Mouse (Mus musculus) right cerebral cortex, adult 2 months (tissue): ENCODE data around the gene Hspa8.

Source experiments
- DNase-seq, 2 experiments: peaks; one replicate each; pipeline ENCODE4 v3.0.0; 2021 to 2022; ENCODE audit warnings: low spot score in 2 of 2

Hspa8 gene

GRCm38 (mm10) chr9:40808061-40808906 lies 7.5 kb downstream of the Hspa8 start:
- DNase-seq: no peak

- DNase-seq: no peak
Measured at GRCm38 (mm10) chr9:40808907-40809280, 8.1 kb downstream of the Hspa8 start.

GRCm38 (mm10) chr9:40811860-40812259 lies 11.1 kb downstream of the Hspa8 start:
- no peak for DNase-seq

GRCm38 (mm10) chr9:40814060-40814459 lies 13.3 kb downstream of the Hspa8 start:
- no peak for DNase-seq

- DNase-seq: no peak
Measured at GRCm38 (mm10) chr9:40817325-40818028, 16.7 kb downstream of the Hspa8 start.

GRCm38 (mm10) chr9:40825601-40826000 lies 24.8 kb downstream of the Hspa8 start:
- DNase-seq: no peak

- DNase-seq: no peak
Measured at GRCm38 (mm10) chr9:40827366-40827765, 26.6 kb downstream of the Hspa8 start.

- peak; percentile 85 to 86 for DNase-seq
Measured at GRCm38 (mm10) chr9:40834569-40834968, 33.8 kb downstream of the Hspa8 start.

- DNase-seq: no peak
Measured at GRCm38 (mm10) chr9:40836681-40837080, 35.9 kb downstream of the Hspa8 start.

GRCm38 (mm10) chr9:40839662-40840061 lies 38.9 kb downstream of the Hspa8 start:
- no peak for DNase-seq

GRCm38 (mm10) chr9:40851515-40851914 lies 50.7 kb downstream of the Hspa8 start:
- no peak for DNase-seq

- peak; percentile 13 to 40 for DNase-seq
Measured at GRCm38 (mm10) chr9:40858461-40859160, 57.8 kb downstream of the Hspa8 start.

- DNase-seq: no peak
Measured at GRCm38 (mm10) chr9:40859196-40859595, 58.4 kb downstream of the Hspa8 start.
